Mouse (Mus musculus): ENCODE results near the gene Mup8. TPM values are rescaled to one million over a fixed set of nuclear protein-coding genes. Genes with fewer than 3 reads are reported as not detected.

Gene Mup8
- total RNA-seq (2023) = not detected in 2 replicates

DNA sequence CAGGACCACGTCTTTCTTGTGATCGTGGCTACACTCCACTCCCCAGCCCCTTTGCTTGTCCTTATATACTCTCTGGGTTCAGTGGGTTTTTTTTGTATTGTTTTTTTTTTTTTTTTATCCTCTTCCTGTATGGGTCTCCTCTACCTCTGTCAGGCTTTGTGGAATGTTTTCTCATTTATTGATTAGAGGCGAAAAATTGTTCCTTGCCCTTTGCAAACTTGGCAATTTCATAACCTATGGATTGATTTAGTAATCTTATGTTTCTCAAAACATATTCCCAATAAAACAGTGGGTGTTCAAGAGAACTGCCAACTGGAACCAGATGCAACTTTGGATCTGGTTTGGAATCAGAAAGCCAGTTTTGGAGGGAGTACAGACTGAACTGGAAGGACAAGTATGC is at the start of gene Mup8:
Gene Mup8, minus strand, starts transcription at position 101 of the 400 bp plus-strand sequence.

Other genes with a start within 250 kb of the Mup8 start
- gene Mup7, start 152.1 kb downstream of the Mup8 start, total RNA-seq (2023) = not detected in 2 replicates
- not detected in 2 replicates for gene Mup2, start 68.3 kb downstream of the Mup8 start, total RNA-seq (2023)
- gene Mup9, start 199.4 kb upstream of the Mup8 start, total RNA-seq (2023) = not detected in 2 replicates